Mouse (Mus musculus): ENCODE data around the gene Polr1c. TPM values are rescaled to one million over a fixed set of nuclear protein-coding genes. Genes with fewer than 3 reads are reported as not detected.

Polr1c gene
- polyA plus RNA-seq, 1 experiment: 105 TPM

DNA sequence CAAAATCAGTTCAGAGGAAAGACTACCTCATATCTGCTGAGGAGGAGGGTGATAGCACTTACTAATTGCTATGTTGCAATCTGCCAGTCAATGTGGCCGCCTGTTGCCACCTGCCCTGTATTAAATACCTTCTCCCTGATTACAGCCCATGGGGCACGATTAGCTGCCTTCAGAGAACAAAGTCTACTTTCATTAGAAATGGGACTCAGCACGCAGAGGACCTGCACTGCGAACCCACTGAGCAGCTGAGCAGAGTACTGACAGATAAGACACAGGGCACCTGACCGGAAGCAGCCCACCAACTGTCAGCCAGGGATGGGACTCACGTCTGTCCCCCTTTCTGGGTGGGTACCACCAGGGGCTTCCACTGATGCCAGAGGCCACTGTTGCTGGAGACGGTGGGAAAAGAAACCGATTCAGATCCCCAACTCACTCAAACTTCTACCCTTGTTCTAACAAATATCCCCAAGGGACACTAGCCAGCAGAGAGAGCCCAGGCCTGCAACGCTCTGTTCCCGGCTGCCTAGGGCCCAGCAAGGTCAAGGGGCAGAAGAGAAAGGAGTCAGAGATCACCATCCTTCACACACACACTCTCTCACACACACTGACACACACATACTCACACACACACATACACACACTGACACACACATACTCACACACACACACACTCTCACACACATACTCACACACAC, 20.3 kb upstream of the Polr1c start:
- TF ChIP-seq MYOG (IDR thresholded peaks at IDR 0.05; ENCODE audit: control insufficient read depth in 1 of 3, insufficient read depth in 1 of 3, insufficient read length in 2 of 3, low read depth in 2 of 3): peak in 2 of 3 experiments; percentile 12 to 49
- no peak for TF ChIP-seq REST (IDR thresholded peaks at IDR 0.05; ENCODE audit: insufficient read depth, insufficient read length)
- TF ChIP-seq TCF12 (IDR thresholded peaks at IDR 0.05; ENCODE audit: insufficient read depth, poor library complexity, severe bottlenecking): no peak
- no peak for TF ChIP-seq E2F4 (IDR thresholded peaks at IDR 0.05; ENCODE audit: insufficient read depth)
- TF ChIP-seq POLR2A (IDR thresholded peaks at IDR 0.05; ENCODE audit: insufficient read length, low read depth): no peak
- no peak overlapping the region for H3K4me3 ChIP-seq
- H3K36me3 ChIP-seq (ENCODE audit: control insufficient read depth, insufficient read depth): peaks cover 15% of the 10 kb centered on the region
- no peaks in the 10 kb centered on the region for H3K27me3 ChIP-seq (ENCODE audit: control insufficient read depth, insufficient read depth, insufficient read length)
- no peak overlapping the region for H3ac ChIP-seq (ENCODE audit: control insufficient read depth, insufficient read length)
- peaks cover 38% of the 10 kb centered on the region for H3K79me2 ChIP-seq (ENCODE audit: control insufficient read depth, insufficient read depth)
- peak overlapping the region; percentile 62 for H3K4me2 ChIP-seq (ENCODE audit: low read depth)

DNA sequence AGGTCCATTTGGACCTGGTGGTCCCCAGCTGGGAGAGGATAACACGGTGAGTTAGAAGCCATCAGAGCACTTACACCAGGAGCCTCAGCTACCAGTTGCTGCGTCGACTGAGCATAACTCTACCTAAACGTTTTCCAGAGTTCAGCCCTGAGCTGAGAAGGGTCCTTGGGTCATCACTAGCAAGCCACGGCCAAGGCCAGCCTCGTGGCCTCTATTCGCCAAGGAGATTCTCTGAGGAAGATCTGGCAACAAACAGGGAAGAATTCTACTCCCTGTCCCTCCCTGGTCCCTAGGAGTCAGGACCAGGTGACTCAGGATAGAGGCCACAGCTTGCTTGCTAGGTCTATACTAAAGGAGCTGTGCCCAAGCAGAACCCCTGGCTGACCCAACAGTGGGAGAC, 19.7 kb upstream of the Polr1c start:
- Histone ChIP-seq H3K36me3 (ENCODE audit: control insufficient read depth, insufficient read depth) (peaks cover 20% of the 10 kb centered on the region), H3K79me2 (ENCODE audit: control insufficient read depth, insufficient read depth) (peaks cover 38% of the 10 kb centered on the region), H3K4me3 (no peak overlapping the region), H3ac (ENCODE audit: control insufficient read depth, insufficient read length) (no peak overlapping the region), H3K27me3 (ENCODE audit: control insufficient read depth, insufficient read depth, insufficient read length) (no peaks in the 10 kb centered on the region), H3K4me2 (ENCODE audit: low read depth) (no peak overlapping the region)
- TF ChIP-seq REST (IDR thresholded peaks at IDR 0.05; ENCODE audit: insufficient read depth, insufficient read length) (no peak), TCF3 (IDR thresholded peaks at IDR 0.05; ENCODE audit: insufficient read length, low read depth) (no peak)

GRCm38 (mm10) chr17:46266986-46267385, 19.1 kb upstream of the Polr1c start:
- H3ac ChIP-seq (ENCODE audit: control insufficient read depth, insufficient read length): no peak overlapping the region
- no peak overlapping the region for H3K4me3 ChIP-seq
- peak overlapping the region; percentile 22 for H3K4me2 ChIP-seq (ENCODE audit: low read depth)
- no peaks in the 10 kb centered on the region for H3K27me3 ChIP-seq (ENCODE audit: control insufficient read depth, insufficient read depth, insufficient read length)
- TF ChIP-seq MYOD1 (IDR thresholded peaks at IDR 0.05; ENCODE audit: control insufficient read depth in 1 of 3, insufficient read length in 2 of 3, low read depth in 2 of 3): no peak
- TF ChIP-seq POLR2A (IDR thresholded peaks at IDR 0.05; ENCODE audit: insufficient read length, low read depth): no peak
- no peak for TF ChIP-seq E2F4 (IDR thresholded peaks at IDR 0.05; ENCODE audit: insufficient read depth)
- TF ChIP-seq POLR2AphosphoS2 (IDR thresholded peaks at IDR 0.05; ENCODE audit: insufficient read length, low read depth): no peak
- no peak for TF ChIP-seq TCF12 (IDR thresholded peaks at IDR 0.05; ENCODE audit: insufficient read depth, poor library complexity, severe bottlenecking)
- TF ChIP-seq MYOG (IDR thresholded peaks at IDR 0.05; ENCODE audit: control insufficient read depth in 1 of 3, insufficient read depth in 1 of 3, insufficient read length in 2 of 3, low read depth in 2 of 3): no peak
- TF ChIP-seq REST (IDR thresholded peaks at IDR 0.05; ENCODE audit: insufficient read depth, insufficient read length): no peak
- no peak for TF ChIP-seq USF1 (IDR thresholded peaks at IDR 0.05; ENCODE audit: low read depth)
- TF ChIP-seq TCF3 (IDR thresholded peaks at IDR 0.05; ENCODE audit: insufficient read length, low read depth): no peak
- no peak for TF ChIP-seq SRF (IDR thresholded peaks at IDR 0.05; ENCODE audit: control insufficient read depth, insufficient read length, low read depth)
- no peak for TF ChIP-seq MAX (IDR thresholded peaks at IDR 0.05; ENCODE audit: low read depth)
- no peak for TF ChIP-seq CEBPB (IDR thresholded peaks at IDR 0.05; ENCODE audit: insufficient read depth, poor library complexity, severe bottlenecking)
- peaks cover 34% of the 10 kb centered on the region for H3K79me2 ChIP-seq (ENCODE audit: control insufficient read depth, insufficient read depth)
- H3K36me3 ChIP-seq (ENCODE audit: control insufficient read depth, insufficient read depth): peaks cover 22% of the 10 kb centered on the region

- peak in 1 of 3 experiments; percentile 67 for TF ChIP-seq MYOD1 (IDR thresholded peaks at IDR 0.05; ENCODE audit: control insufficient read depth in 1 of 3, insufficient read length in 2 of 3, low read depth in 2 of 3)
- peak; percentile 27 for TF ChIP-seq POLR2AphosphoS2 (IDR thresholded peaks at IDR 0.05; ENCODE audit: insufficient read length, low read depth)
- TF ChIP-seq MYOG (IDR thresholded peaks at IDR 0.05; ENCODE audit: control insufficient read depth in 1 of 3, insufficient read depth in 1 of 3, insufficient read length in 2 of 3, low read depth in 2 of 3): peak in 2 of 3 experiments; percentile 33 to 86
- no peak for TF ChIP-seq USF1 (IDR thresholded peaks at IDR 0.05; ENCODE audit: low read depth)
- no peak for TF ChIP-seq TCF12 (IDR thresholded peaks at IDR 0.05; ENCODE audit: insufficient read depth, poor library complexity, severe bottlenecking)
- peak overlapping the region; percentile 22 for H3K4me2 ChIP-seq (ENCODE audit: low read depth)
- no peak overlapping the region for H3ac ChIP-seq (ENCODE audit: control insufficient read depth, insufficient read length)
- H3K27me3 ChIP-seq (ENCODE audit: control insufficient read depth, insufficient read depth, insufficient read length): no peaks in the 10 kb centered on the region
- no peak overlapping the region for H3K4me3 ChIP-seq
- peaks cover 22% of the 10 kb centered on the region for H3K36me3 ChIP-seq (ENCODE audit: control insufficient read depth, insufficient read depth)
- peaks cover 29% of the 10 kb centered on the region for H3K79me2 ChIP-seq (ENCODE audit: control insufficient read depth, insufficient read depth)
These were observed 18.2 kb upstream of the Polr1c start for GRCm38 (mm10) chr17:46265918-46266618.

DNA sequence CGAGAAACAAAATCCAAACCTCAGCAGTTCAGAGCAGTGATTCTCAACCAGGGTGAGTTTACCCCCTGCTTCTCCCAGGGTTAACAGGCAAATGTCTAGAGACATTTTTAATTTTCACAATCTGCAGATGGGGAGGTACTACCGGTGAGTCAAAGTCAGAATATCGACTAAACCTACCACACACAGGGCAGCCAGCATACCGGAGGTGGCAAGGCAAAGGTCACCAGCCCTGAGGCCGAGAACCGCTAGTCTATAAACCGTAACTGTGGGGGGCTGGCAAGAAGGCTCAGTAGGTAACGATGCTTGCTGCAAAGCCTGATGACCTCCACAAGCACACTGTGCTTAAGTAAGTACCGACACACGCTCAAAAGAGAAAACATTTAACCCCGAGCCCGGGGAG, 17.6 kb upstream of the Polr1c start:
- Histone ChIP-seq H3K79me2 (ENCODE audit: control insufficient read depth, insufficient read depth) (peaks cover 29% of the 10 kb centered on the region), H3K27me3 (ENCODE audit: control insufficient read depth, insufficient read depth, insufficient read length) (no peaks in the 10 kb centered on the region), H3K4me2 (ENCODE audit: low read depth) (no peak overlapping the region), H3ac (ENCODE audit: control insufficient read depth, insufficient read length) (no peak overlapping the region), H3K4me3 (no peak overlapping the region), H3K36me3 (ENCODE audit: control insufficient read depth, insufficient read depth) (peaks cover 22% of the 10 kb centered on the region)
- TF ChIP-seq CEBPB (IDR thresholded peaks at IDR 0.05; ENCODE audit: insufficient read depth, poor library complexity, severe bottlenecking) (no peak), TCF12 (IDR thresholded peaks at IDR 0.05; ENCODE audit: insufficient read depth, poor library complexity, severe bottlenecking) (no peak), SRF (IDR thresholded peaks at IDR 0.05; ENCODE audit: control insufficient read depth, insufficient read length, low read depth) (no peak), MYOG (IDR thresholded peaks at IDR 0.05; ENCODE audit: control insufficient read depth in 1 of 3, insufficient read depth in 1 of 3, insufficient read length in 2 of 3, low read depth in 2 of 3) (no peak), USF1 (IDR thresholded peaks at IDR 0.05; ENCODE audit: low read depth) (no peak), POLR2A (IDR thresholded peaks at IDR 0.05; ENCODE audit: insufficient read length, low read depth) (no peak), MAX (IDR thresholded peaks at IDR 0.05; ENCODE audit: low read depth) (no peak), E2F4 (IDR thresholded peaks at IDR 0.05; ENCODE audit: insufficient read depth) (no peak), TCF3 (IDR thresholded peaks at IDR 0.05; ENCODE audit: insufficient read length, low read depth) (no peak)

Measured in myocyte (in vitro differentiated cells).